Mouse (Mus musculus): ENCODE results near the gene Bex1.

- TF ChIP-seq CHD2 (IDR thresholded peaks at IDR 0.05; ENCODE audit: low read depth, low read length) (no peak), HCFC1 (IDR thresholded peaks at IDR 0.05; ENCODE audit: borderline replicate concordance, insufficient read depth, low read length) (no peak)
Measured at GRCm38 (mm10) chrX:136180897-136181553, 34.3 kb downstream of the Bex1 start.
